In genomic region chr9:15964198-15964597, GRCm38 (mm10) we compare ENCODE assay signal across 13 mouse cellular contexts.
A peak's percentile ranks its signal among the peaks of the same experiment; 100 is the strongest.
DNase-seq lines count a peak whose midpoint lies in the region; ATAC-seq and TF ChIP-seq lines count a peak whose summit lies in the region.
"Had no signal": no experiment of that assay in that cellular context is flagged by ENCODE, and none has a peak within 500 bp of the region (broad histone marks: within the 10 kb centered on the region; RNA-seq: fewer than 3 reads in every experiment).

No protein-coding gene starts in this region.

- no peak overlapping the region for H3K4me2 ChIP-seq in embryonic facial prominence, embryonic 12.5 days (replicated peaks)
- no peak overlapping the region for H3K4me2 ChIP-seq in intestine, embryonic 16.5 days (ENCODE audit: low read depth, low read length)
- H3K4me2 ChIP-seq in forebrain, postnatal 0 days (ENCODE audit: low read depth): no peak overlapping the region
- H3K4me2 ChIP-seq: heart, embryonic 11.5 days; liver, embryonic 13.5 days had no signal

- DNase-seq in embryonic facial prominence, embryonic 10.5 days (ENCODE audit: low spot score): no peak
- DNase-seq in adrenal gland, postnatal 25 days: peak; percentile 28
- DNase-seq in mesoderm, embryonic 11.5 days (ENCODE audit: low read depth, low spot score): peak; percentile 78
- no peak for DNase-seq in forebrain, postnatal 0 days
- DNase-seq in heart, adult 8-10 months (ENCODE audit: low spot score): no peak
- DNase-seq in frontal cortex, postnatal 14 days (ENCODE audit: low spot score in 2 of 2): no peak
- DNase-seq: cerebellum, adult 9-11 months; liver, embryonic 13.5 days; thymus, postnatal 36 days had no signal

- TF ChIP-seq CTCF in forebrain, postnatal 0 days (IDR thresholded peaks at IDR 0.05; ENCODE audit: low read depth): no peak

- no peaks in the 10 kb centered on the region for H3K36me3 ChIP-seq in embryonic facial prominence, embryonic 12.5 days
- H3K36me3 ChIP-seq in embryonic facial prominence, embryonic 10.5 days (replicated peaks): peaks cover 9% of the 10 kb centered on the region
- no peaks in the 10 kb centered on the region for H3K36me3 ChIP-seq in intestine, embryonic 16.5 days (ENCODE audit: control insufficient read depth, insufficient read depth, low read length)
- H3K36me3 ChIP-seq in forebrain, postnatal 0 days (ENCODE audit: insufficient read depth): peaks cover 3% of the 10 kb centered on the region; the same call in 1 of the 2 replicates
- H3K36me3 ChIP-seq: G1E; liver, embryonic 13.5 days had no signal

- no peak overlapping the region for H3K4me3 ChIP-seq in embryonic facial prominence, embryonic 12.5 days
- no peak overlapping the region for H3K4me3 ChIP-seq in embryonic facial prominence, embryonic 10.5 days
- H3K4me3 ChIP-seq in intestine, embryonic 16.5 days (ENCODE audit: low read length): no peak overlapping the region
- H3K4me3 ChIP-seq in forebrain, postnatal 0 days (ENCODE audit: low read depth, low read length): no peak overlapping the region
- H3K4me3 ChIP-seq: liver, embryonic 13.5 days had no signal

- H3K27me3 ChIP-seq in embryonic facial prominence, embryonic 12.5 days: no peaks in the 10 kb centered on the region
- H3K27me3 ChIP-seq in embryonic facial prominence, embryonic 10.5 days (replicated peaks; ENCODE audit: low read depth, poor library complexity, severe bottlenecking): no peaks in the 10 kb centered on the region
- H3K27me3 ChIP-seq in intestine, embryonic 16.5 days (replicated peaks; ENCODE audit: control insufficient read depth, insufficient read depth, low read length): no peaks in the 10 kb centered on the region
- no peaks in the 10 kb centered on the region for H3K27me3 ChIP-seq in forebrain, postnatal 0 days (ENCODE audit: insufficient read depth, low read length)
- H3K27me3 ChIP-seq: liver, embryonic 13.5 days had no signal

- H3K9ac ChIP-seq in embryonic facial prominence, embryonic 12.5 days: no peak overlapping the region
- H3K9ac ChIP-seq in intestine, embryonic 16.5 days (ENCODE audit: low read depth, low read length): no peak overlapping the region
- H3K9ac ChIP-seq in forebrain, postnatal 0 days: no peak overlapping the region
- H3K9ac ChIP-seq: liver, embryonic 13.5 days had no signal

- no peaks in the 10 kb centered on the region for H3K9me3 ChIP-seq in embryonic facial prominence, embryonic 12.5 days
- no peaks in the 10 kb centered on the region for H3K9me3 ChIP-seq in embryonic facial prominence, embryonic 10.5 days
- no peaks in the 10 kb centered on the region for H3K9me3 ChIP-seq in intestine, embryonic 16.5 days (ENCODE audit: control insufficient read depth, low read length)
- H3K9me3 ChIP-seq in forebrain, postnatal 0 days (ENCODE audit: low read length): no peaks in the 10 kb centered on the region
- H3K9me3 ChIP-seq: G1E; liver, embryonic 13.5 days had no signal

- H3K27ac ChIP-seq in embryonic facial prominence, embryonic 12.5 days: no peak overlapping the region
- no peak overlapping the region for H3K27ac ChIP-seq in embryonic facial prominence, embryonic 10.5 days (replicated peaks)
- H3K27ac ChIP-seq in intestine, embryonic 16.5 days (ENCODE audit: low read length): peak overlapping the region; percentile 28; the same call in 1 of the 2 replicates
- H3K27ac ChIP-seq in forebrain, postnatal 0 days (ENCODE audit: low read depth, low read length): no peak overlapping the region
- H3K27ac ChIP-seq: liver, embryonic 13.5 days had no signal

- H3K4me1 ChIP-seq in embryonic facial prominence, embryonic 12.5 days: no peaks in the 10 kb centered on the region
- H3K4me1 ChIP-seq in embryonic facial prominence, embryonic 10.5 days: 0 out of 2 replicates have a peak, but pooled peaks cover 2% of the 10 kb centered on the region
- H3K4me1 ChIP-seq in intestine, embryonic 16.5 days (ENCODE audit: control insufficient read depth, insufficient read depth, low read length): peaks cover 4% of the 10 kb centered on the region; the same call in 1 of the 2 replicates
- H3K4me1 ChIP-seq in forebrain, postnatal 0 days (ENCODE audit: insufficient read depth): no peaks in the 10 kb centered on the region
- H3K4me1 ChIP-seq: liver, embryonic 13.5 days had no signal

- WGBS in embryonic facial prominence, embryonic 12.5 days: 53% methylated on average over 3 of the region's 3 CpGs
- 78% methylated on average over 3 of the region's 3 CpGs for WGBS in embryonic facial prominence, embryonic 10.5 days
- WGBS in intestine, embryonic 16.5 days: 13% methylated on average over 3 of the region's 3 CpGs
- WGBS in forebrain, postnatal 0 days: 93% methylated on average over 3 of the region's 3 CpGs

- 0 out of 2 replicates have a peak, but pooled peaks have one; percentile 56 for ATAC-seq in embryonic facial prominence, embryonic 12.5 days (ENCODE audit: insufficient number of reproducible peaks, insufficient read depth, low FRiP score, low TSS enrichment)
- ATAC-seq in intestine, embryonic 16.5 days: peak; percentile 97
- ATAC-seq in forebrain, postnatal 0 days: no peak

Comparison
In these comparisons a context has a peak if more than half of its experiments do, and no peak if none do; other contexts are left out.
1. DNase-seq: peak in adrenal gland, postnatal 25 days (single experiment) and mesoderm, embryonic 11.5 days (single experiment); none in embryonic facial prominence, embryonic 10.5 days (single experiment), forebrain, postnatal 0 days (single experiment), heart, adult 8-10 months (single experiment) and frontal cortex, postnatal 14 days (0 of 2).